8 mouse cellular contexts compared by ENCODE assay signal in genomic region chr6:71927911-71928310, GRCm38 (mm10). TPM values are rescaled to one million over a fixed set of nuclear protein-coding genes. Genes with fewer than 3 reads are reported as not detected.
DNase-seq lines count a peak whose midpoint lies in the region; ATAC-seq and TF ChIP-seq lines count a peak whose summit lies in the region.

No protein-coding gene starts in this region.

- TF ChIP-seq POLR2A in CH12.LX (IDR thresholded peaks at IDR 0.05; ENCODE audit: low read depth, low read length), result no peak
- no peak for TF ChIP-seq POLR2A in cerebellum, adult 2 months (IDR thresholded peaks at IDR 0.05; ENCODE audit: borderline replicate concordance, insufficient read depth, low read length)

- no peak for ATAC-seq in heart, postnatal 0 days (ENCODE audit: insufficient read depth, low read depth)
- no peak for ATAC-seq in heart, embryonic 12.5 days (ENCODE audit: insufficient number of reproducible peaks, low FRiP score)

- no peaks in the 10 kb centered on the region for H3K4me1 ChIP-seq in heart, postnatal 0 days (ENCODE audit: control insufficient read depth, insufficient read depth)
- peaks cover 8% of the 10 kb centered on the region for H3K4me1 ChIP-seq in heart, embryonic 12.5 days (replicated peaks)
- peaks cover 13 to 49% of the 10 kb centered on the region in 2 experiments for H3K4me1 ChIP-seq in CH12.LX (ENCODE audit: control insufficient read depth in 1 of 2, insufficient read depth in 2 of 2)
- H3K4me1 ChIP-seq in cerebellum, adult 2 months (ENCODE audit: control insufficient read depth, insufficient read depth, low read length), result no peaks in the 10 kb centered on the region

- no peaks in the 10 kb centered on the region for H3K27me3 ChIP-seq in heart, postnatal 0 days (ENCODE audit: control insufficient read depth, insufficient read depth, low read length)
- no peaks in the 10 kb centered on the region for H3K27me3 ChIP-seq in heart, embryonic 12.5 days (replicated peaks)
- no peaks in the 10 kb centered on the region for H3K27me3 ChIP-seq in CH12.LX (replicated peaks)
- H3K27me3 ChIP-seq in cerebellum, adult 2 months (ENCODE audit: control insufficient read depth, insufficient read depth, low read length), result no peaks in the 10 kb centered on the region

- H3K9me3 ChIP-seq in heart, postnatal 0 days (replicated peaks; ENCODE audit: control insufficient read depth, low read length), result no peaks in the 10 kb centered on the region
- H3K9me3 ChIP-seq in heart, embryonic 12.5 days (replicated peaks), result no peaks in the 10 kb centered on the region
- H3K9me3 ChIP-seq in CH12.LX (replicated peaks; ENCODE audit: low read length), result no peaks in the 10 kb centered on the region

- in situ Hi-C loops in CH12.LX (cut with MboI; ENCODE audit: low pct_ligation_motif_present, low pct_unique_long_range_greater_than_20kb, low sequenced_read_pairs), result loop anchor here (5.0 kb wide), 1 partner anchor 234 kb away; no protein-coding TSS in a partner anchor

- dilution Hi-C loops in CH12.LX (cut with MboI; ENCODE audit: extremely low pct_ligation_motif_present, extremely low pct_unique_long_range_greater_than_20kb, low sequenced_read_pairs), result no loop called here

- intact Hi-C loops in gastrocnemius, adult 2 months (cut with DNase I), result loop anchor here (1.0 to 10.0 kb wide), 3 partner anchors 169 to 397 kb away; partner anchors contain the start of gene St3gal5

- peak; percentile 63 for TF ChIP-seq RAD21 in CH12.LX (IDR thresholded peaks at IDR 0.05; ENCODE audit: low read depth, low read length)

- H3K36me3 ChIP-seq in heart, postnatal 0 days (replicated peaks; ENCODE audit: control insufficient read depth, insufficient read depth, low read length), result peaks cover 75% of the 10 kb centered on the region
- H3K36me3 ChIP-seq in heart, embryonic 12.5 days, result peaks cover 84% of the 10 kb centered on the region
- H3K36me3 ChIP-seq in CH12.LX (replicated peaks in 1 of 2; ENCODE audit: control insufficient read depth in 1 of 2, insufficient read depth in 1 of 2, low read length in 1 of 2), result peaks cover 80 to 96% of the 10 kb centered on the region in 2 experiments

- peak; percentile 66 for DNase-seq in heart, postnatal 0 days (ENCODE audit: low spot score)
- DNase-seq in CH12.LX (ENCODE audit: extremely low read depth), result peak; percentile 50
- DNase-seq in cerebellum, adult 2 months, result peak; percentile 70 to 77
- DNase-seq in gastrocnemius, adult 2 months, result peak; percentile 68
- peak; percentile 42 for DNase-seq in layer of hippocampus, adult 9-10 months (ENCODE audit: low spot score)
- peak; percentile 37 to 69 for DNase-seq in lung, postnatal 4 days
- DNase-seq in right cerebral cortex, postnatal 4 days, result peak; percentile 58

- TF ChIP-seq EP300 in heart, postnatal 0 days (IDR thresholded peaks at IDR 0.05; ENCODE audit: low read depth), result no peak
- TF ChIP-seq EP300 in CH12.LX (IDR thresholded peaks at IDR 0.05; ENCODE audit: low read length), result no peak

- no peak overlapping the region for H3K4me2 ChIP-seq in heart, postnatal 0 days (ENCODE audit: low read depth, low read length)
- no peak overlapping the region for H3K4me2 ChIP-seq in heart, embryonic 12.5 days
- no peak overlapping the region for H3K4me2 ChIP-seq in CH12.LX (ENCODE audit: insufficient read depth, low read depth, poor library complexity, severe bottlenecking)

- H3K27ac ChIP-seq in heart, postnatal 0 days (ENCODE audit: low read depth), result no peak overlapping the region
- no peak overlapping the region for H3K27ac ChIP-seq in heart, embryonic 12.5 days (ENCODE audit: poor library complexity, severe bottlenecking)
- H3K27ac ChIP-seq in CH12.LX (ENCODE audit: insufficient read depth, low read depth), result no peak overlapping the region
- no peak overlapping the region for H3K27ac ChIP-seq in cerebellum, adult 2 months (ENCODE audit: insufficient read depth, low read length)
- no peak overlapping the region for H3K27ac ChIP-seq in gastrocnemius, adult 2 months

- H3K79me2 ChIP-seq in CH12.LX (replicated peaks; ENCODE audit: control insufficient read depth, extremely low read depth, insufficient read depth, poor library complexity, severe bottlenecking), result no peaks in the 10 kb centered on the region

- H3K4me3 ChIP-seq in heart, postnatal 0 days (ENCODE audit: low read depth, low read length), result no peak overlapping the region
- H3K4me3 ChIP-seq in heart, embryonic 12.5 days, result no peak overlapping the region
- no peak overlapping the region for H3K4me3 ChIP-seq in CH12.LX (replicated peaks in 1 of 3; ENCODE audit: low read depth in 2 of 3, low read length in 2 of 3, poor library complexity in 1 of 3)
- no peak overlapping the region for H3K4me3 ChIP-seq in cerebellum, adult 2 months (replicated peaks; ENCODE audit: insufficient read depth, low read depth, low read length)
- no peak overlapping the region for H3K4me3 ChIP-seq in gastrocnemius, adult 2 months

- no peak overlapping the region for H3K9ac ChIP-seq in heart, postnatal 0 days (replicated peaks; ENCODE audit: low read depth, low read length)
- no peak overlapping the region for H3K9ac ChIP-seq in heart, embryonic 12.5 days
- no peak overlapping the region for H3K9ac ChIP-seq in CH12.LX (ENCODE audit: insufficient read depth, low read depth)

- peak; percentile 88 for TF ChIP-seq CTCF in heart, postnatal 0 days (IDR thresholded peaks at IDR 0.05; ENCODE audit: low read depth)
- TF ChIP-seq CTCF in CH12.LX (conservative IDR thresholded peaks at IDR 0.05 in 1 of 2, IDR thresholded peaks at IDR 0.05 in 1 of 2; ENCODE audit: low read depth in 2 of 2, low read length in 2 of 2), result peak; percentile 34 to 70; a peak in 3 of 4 replicates
- peak; percentile 86 for TF ChIP-seq CTCF in cerebellum, adult 2 months (IDR thresholded peaks at IDR 0.05; ENCODE audit: borderline replicate concordance, insufficient read depth, low read depth, low read length)
- peak; percentile 81 for TF ChIP-seq CTCF in gastrocnemius, adult 2 months (IDR thresholded peaks at IDR 0.05)

TF ChIP-seq in CH12.LX, 34 proteins besides CTCF, POLR2A, EP300 and RAD21:
- TF ChIP-seq MEF2A (IDR thresholded peaks at IDR 0.05; ENCODE audit: borderline replicate concordance, low read depth, low read length), result no peak
- no peak for TF ChIP-seq HCFC1 (IDR thresholded peaks at IDR 0.05; ENCODE audit: low read depth, low read length)
- no peak for TF ChIP-seq MYC (IDR thresholded peaks at IDR 0.05; ENCODE audit: low read depth, low read length)
- peak; percentile 73 for TF ChIP-seq SMC3 (IDR thresholded peaks at IDR 0.05; ENCODE audit: low read depth, low read length)

RNA-seq across cellular contexts. Expression of gene Polr1a, which starts 19.1 kb away (rescaled TPM):
- 26.2 and 32.0 TPM in 2 replicates for total RNA-seq in heart, postnatal 0 days (2014; rRNA removed; ENCODE audit: low replicate concordance)
- 15.3 and 17.8 TPM in 2 replicates for polyA plus RNA-seq in heart, postnatal 0 days (2015; fragmentation: Nextera tagmentation; extraction: Ambion mirVana)
- 30.6 and 36.0 TPM in 2 replicates for polyA plus RNA-seq in heart, embryonic 12.5 days (2016; fragmentation: Nextera tagmentation; extraction: Ambion mirVana)
- total RNA-seq in CH12.LX (2012; rRNA removed), result 73.7 and 77.6 TPM in 2 replicates
- total RNA-seq in CH12.LX (2014; rRNA removed), result 50.2 and 57.3 TPM in 2 replicates
- 126 and 132 TPM in 2 replicates for polyA plus RNA-seq in CH12.LX (2012; ENCODE audit: insufficient read length, low read depth)
- polyA plus RNA-seq in cerebellum, adult 2 months (2012; rRNA removed), result 18.9 and 19.6 TPM in 2 replicates
- 10 to 100 TPM; 40.7 to 41.1 TPM for total RNA-seq in gastrocnemius, adult 2 months (2021)

RNA-seq across cellular contexts. Expression of gene Ptcd3, which starts 19.4 kb away (rescaled TPM):
- total RNA-seq in heart, postnatal 0 days (2014; rRNA removed; ENCODE audit: low replicate concordance), result 70.0 and 95.6 TPM in 2 replicates
- polyA plus RNA-seq in heart, postnatal 0 days (2015; fragmentation: Nextera tagmentation; extraction: Ambion mirVana), result 78.4 and 84.8 TPM in 2 replicates
- 115 and 116 TPM in 2 replicates for polyA plus RNA-seq in heart, embryonic 12.5 days (2016; fragmentation: Nextera tagmentation; extraction: Ambion mirVana)
- total RNA-seq in CH12.LX (2012; rRNA removed) (76.6 and 92.3 TPM in 2 replicates), CH12.LX (2014; rRNA removed) (169 and 187 TPM in 2 replicates)
- 109 and 110 TPM in 2 replicates for polyA plus RNA-seq in CH12.LX (2012; ENCODE audit: insufficient read length, low read depth)
- polyA plus RNA-seq in cerebellum, adult 2 months (2012; rRNA removed), result 64.1 and 65.6 TPM in 2 replicates
- total RNA-seq in gastrocnemius, adult 2 months (2021), result 10 to 100 TPM; 60.3 to 84.9 TPM
